Mouse (Mus musculus) liver, embryonic 14.5 days (tissue): ENCODE results near the gene Zfp622.

Experiments
- CTCF ChIP-seq: IDR thresholded peaks from 2 replicates; pipeline ENCODE4 v1.5.1; 2016; ENCODE audit warnings: antibody characterized with exemption, low read depth, control low read depth
- EP300 ChIP-seq: IDR thresholded peaks from 2 replicates; pipeline ENCODE4 v1.6.1; 2016; ENCODE audit warnings: antibody characterized with exemption, low read depth

DNA sequence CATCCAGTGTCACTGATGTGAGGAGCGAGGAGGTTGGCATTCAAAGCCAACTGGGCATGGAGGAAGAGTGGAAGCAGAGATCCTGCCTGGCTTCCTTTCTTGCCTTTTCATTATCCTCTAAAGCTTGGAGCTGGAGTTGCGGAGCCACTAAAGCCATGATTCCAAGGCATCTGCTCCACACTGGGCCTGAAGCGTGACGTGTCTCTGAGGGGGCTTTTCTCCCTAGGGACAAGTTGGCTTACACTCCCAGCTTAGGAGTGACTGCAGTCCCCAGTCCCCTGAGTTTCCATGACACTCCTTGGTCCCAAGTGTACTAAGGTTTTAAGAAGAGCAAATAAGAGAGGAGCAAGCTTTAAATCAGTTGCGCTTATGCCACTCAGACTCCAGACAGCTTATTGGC, 38.5 kb downstream of the Zfp622 start:
- TF ChIP-seq CTCF (no peak), EP300 (no peak)
